ENCODE assay signal across 8 mouse cellular contexts in the genomic region with DNA sequence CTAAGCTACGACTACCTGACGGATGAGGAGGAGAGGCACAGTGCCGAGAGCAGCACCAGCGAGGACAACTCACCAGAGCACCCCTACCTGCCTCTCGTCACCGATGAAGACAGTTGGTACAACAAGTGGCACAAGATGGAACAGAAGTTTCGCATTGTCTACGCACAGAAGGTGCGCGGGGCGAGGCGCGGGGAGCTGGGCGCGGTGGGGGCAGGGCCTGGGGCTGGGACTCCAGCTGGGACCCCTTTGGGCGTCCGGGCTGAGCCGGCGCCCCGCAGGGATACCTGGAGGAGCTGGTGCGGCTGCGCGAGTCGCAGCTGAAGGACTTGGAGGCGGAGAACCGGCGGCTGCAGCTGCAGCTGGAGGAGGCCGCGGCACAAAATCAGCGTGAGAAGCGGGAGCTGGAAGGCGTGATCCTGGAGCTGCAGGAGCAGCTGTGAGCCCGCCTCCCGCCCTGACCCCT. TPM values are rescaled to one million over a fixed set of nuclear protein-coding genes. Genes with fewer than 3 reads are reported as not detected.
DNase-seq lines count a peak whose midpoint lies in the region; ATAC-seq and TF ChIP-seq lines count a peak whose summit lies in the region.

No protein-coding gene starts in this region.

- in situ Hi-C loops in ES-E14 (cut with MboI; ENCODE audit: low sequenced_read_pairs in 2 of 2, unreplicated experiment in 2 of 2): no loop called here

- DNase-seq in heart, postnatal 25 days (ENCODE audit: low spot score): no peak
- no peak for DNase-seq in ES-E14 (ENCODE audit: low read depth, low spot score)
- DNase-seq in embryonic facial prominence, embryonic 10.5 days (ENCODE audit: low spot score): peak; percentile 53
- peak; percentile 46 for DNase-seq in limb, embryonic 11.5 days (ENCODE audit: low spot score)
- no peak for DNase-seq in B cell, adult 2 months
- no peak for DNase-seq in left cerebral cortex, adult 11 months (ENCODE audit: low spot score)

- peaks cover 89% of the 10 kb centered on the region for H3K27me3 ChIP-seq in heart, embryonic 13.5 days (replicated peaks)
- H3K27me3 ChIP-seq in embryonic facial prominence, embryonic 10.5 days (replicated peaks; ENCODE audit: low read depth, poor library complexity, severe bottlenecking): peaks cover 92% of the 10 kb centered on the region
- peaks cover 48% of the 10 kb centered on the region for H3K27me3 ChIP-seq in limb, embryonic 11.5 days (ENCODE audit: control insufficient read depth, insufficient read depth, low read length)
- peaks cover 37% of the 10 kb centered on the region for H3K27me3 ChIP-seq in stomach, embryonic 15.5 days (replicated peaks)

- H3K27ac ChIP-seq in heart, embryonic 13.5 days (replicated peaks): no peak overlapping the region
- H3K27ac ChIP-seq in ES-E14 (ENCODE audit: insufficient read depth, low read depth, low read length, poor library complexity, severe bottlenecking): no peak overlapping the region
- H3K27ac ChIP-seq in embryonic facial prominence, embryonic 10.5 days (replicated peaks): no peak overlapping the region
- no peak overlapping the region for H3K27ac ChIP-seq in limb, embryonic 11.5 days (replicated peaks; ENCODE audit: low read depth, low read length)
- H3K27ac ChIP-seq in stomach, embryonic 15.5 days: no peak overlapping the region

- ATAC-seq in heart, embryonic 13.5 days (ENCODE audit: extremely low read depth, insufficient number of reproducible peaks, low FRiP score, low TSS enrichment): no peak; the same call in 1 of the 2 replicates
- ATAC-seq in limb, embryonic 11.5 days (ENCODE audit: insufficient number of reproducible peaks, low FRiP score, low TSS enrichment, low read depth): no peak
- no peak for ATAC-seq in stomach, embryonic 15.5 days (ENCODE audit: insufficient read depth, low FRiP score, low read depth)

- H3K4me1 ChIP-seq in heart, embryonic 13.5 days: peaks cover 21% of the 10 kb centered on the region
- H3K4me1 ChIP-seq in ES-E14 (ENCODE audit: control insufficient read depth in 2 of 2, insufficient read depth in 2 of 2, low read length in 2 of 2, poor library complexity in 1 of 2): peaks cover 6 to 36% of the 10 kb centered on the region in 2 experiments; a peak in 3 of 4 replicates
- H3K4me1 ChIP-seq in embryonic facial prominence, embryonic 10.5 days: peaks cover 55% of the 10 kb centered on the region
- peaks cover 6% of the 10 kb centered on the region; the same call in 1 of the 2 replicates for H3K4me1 ChIP-seq in limb, embryonic 11.5 days (ENCODE audit: control insufficient read depth, insufficient read depth, low read length)
- H3K4me1 ChIP-seq in stomach, embryonic 15.5 days: peaks cover 21% of the 10 kb centered on the region

- H3K36me3 ChIP-seq in heart, embryonic 13.5 days: peaks cover 26% of the 10 kb centered on the region
- peaks cover 29% of the 10 kb centered on the region for H3K36me3 ChIP-seq in ES-E14 (ENCODE audit: control insufficient read depth, insufficient read depth, low read length, poor library complexity, severe bottlenecking)
- H3K36me3 ChIP-seq in embryonic facial prominence, embryonic 10.5 days (replicated peaks): peaks cover 31% of the 10 kb centered on the region
- H3K36me3 ChIP-seq in limb, embryonic 11.5 days (ENCODE audit: control insufficient read depth, insufficient read depth, low read length): peaks cover 15% of the 10 kb centered on the region
- H3K36me3 ChIP-seq in stomach, embryonic 15.5 days: peaks cover 19% of the 10 kb centered on the region

- peak overlapping the region; percentile 63 for H3K9ac ChIP-seq in heart, embryonic 13.5 days
- H3K9ac ChIP-seq in ES-E14 (ENCODE audit: insufficient read depth, low read depth, low read length, poor library complexity, severe bottlenecking): peak overlapping the region; percentile 34
- 0 out of 2 replicates have a peak overlapping the region, but pooled peaks have one; percentile 22 for H3K9ac ChIP-seq in limb, embryonic 11.5 days (ENCODE audit: low read length)
- no peak overlapping the region for H3K9ac ChIP-seq in stomach, embryonic 15.5 days

- H3K9me3 ChIP-seq in heart, embryonic 13.5 days: no peaks in the 10 kb centered on the region
- no peaks in the 10 kb centered on the region for H3K9me3 ChIP-seq in ES-E14 (ENCODE audit: control insufficient read depth, insufficient read depth, low read depth, low read length)
- H3K9me3 ChIP-seq in embryonic facial prominence, embryonic 10.5 days: no peaks in the 10 kb centered on the region
- no peaks in the 10 kb centered on the region for H3K9me3 ChIP-seq in limb, embryonic 11.5 days (ENCODE audit: control insufficient read depth, low read length)
- H3K9me3 ChIP-seq in stomach, embryonic 15.5 days: no peaks in the 10 kb centered on the region

- intact Hi-C loops in heart, postnatal 25 days (cut with DNase I): no loop called here

- 2% methylated on average over 34 of the region's 34 CpGs for WGBS in heart, embryonic 13.5 days
- 1% methylated on average over 34 of the region's 34 CpGs for WGBS in embryonic facial prominence, embryonic 10.5 days
- under 1% methylated on average over 34 of the region's 34 CpGs for WGBS in limb, embryonic 11.5 days
- WGBS in stomach, embryonic 15.5 days: under 1% methylated on average over 33 of the region's 34 CpGs

- peak overlapping the region; percentile 65 for H3K4me2 ChIP-seq in heart, embryonic 13.5 days
- peak overlapping the region; percentile 47 for H3K4me2 ChIP-seq in limb, embryonic 11.5 days (ENCODE audit: low read depth, severe bottlenecking)
- peak overlapping the region; percentile 59 for H3K4me2 ChIP-seq in stomach, embryonic 15.5 days

- H3K4me3 ChIP-seq in heart, embryonic 13.5 days: peak overlapping the region; percentile 46
- peak overlapping the region; percentile 46 to 51; a peak in 2 of 4 replicates for H3K4me3 ChIP-seq in ES-E14 (ENCODE audit: insufficient read depth in 1 of 2, low read depth in 1 of 2, low read length in 2 of 2, poor library complexity in 1 of 2, severe bottlenecking in 1 of 2)
- H3K4me3 ChIP-seq in embryonic facial prominence, embryonic 10.5 days: peak overlapping the region; percentile 53
- H3K4me3 ChIP-seq in limb, embryonic 11.5 days (ENCODE audit: low read depth, low read length): peak overlapping the region; percentile 24
- H3K4me3 ChIP-seq in stomach, embryonic 15.5 days (replicated peaks): peak overlapping the region; percentile 20

TF ChIP-seq in ES-E14, 5 proteins besides CTCF, POLR2A, EP300 and RAD21:
- no peak for TF ChIP-seq HCFC1 (IDR thresholded peaks at IDR 0.05; ENCODE audit: borderline replicate concordance, insufficient read depth, low read length)
- TF ChIP-seq CHD2 (IDR thresholded peaks at IDR 0.05; ENCODE audit: low read depth, low read length): no peak
- TF ChIP-seq MAFK (IDR thresholded peaks at IDR 0.05; ENCODE audit: insufficient read depth, low read depth, low read length): no peak
- no peak for TF ChIP-seq ZNF384 (IDR thresholded peaks at IDR 0.05; ENCODE audit: low read depth, low read length)
- no peak for TF ChIP-seq ZC3H11A (IDR thresholded peaks at IDR 0.05; ENCODE audit: borderline replicate concordance, low read depth, low read length)

RNA-seq across cellular contexts. Expression of a gene that starts 6.4 kb away (rescaled TPM):
- polyA plus RNA-seq in heart, embryonic 13.5 days (2015; fragmentation: Nextera tagmentation; extraction: Ambion mirVana): 1.1 and 1.7 TPM in 2 replicates
- total RNA-seq in heart, postnatal 25 days (2021): not detected
- 6.7 and 15.9 TPM in 2 replicates for total RNA-seq in ES-E14 (2012; rRNA removed)
- polyA plus RNA-seq in embryonic facial prominence, embryonic 10.5 days (2016; fragmentation: Nextera tagmentation; extraction: Ambion mirVana): 10.0 and 11.9 TPM in 2 replicates
- polyA plus RNA-seq in limb, embryonic 11.5 days (2014; fragmentation: Nextera tagmentation; extraction: Ambion mirVana): 0.57 and 1.0 TPM in 2 replicates
- polyA plus RNA-seq in stomach, embryonic 15.5 days (2015; fragmentation: Nextera tagmentation; extraction: Ambion mirVana): 8.8 and 9.2 TPM in 2 replicates

RNA-seq across cellular contexts. Expression of a gene that starts 8.1 kb away (rescaled TPM):
- polyA plus RNA-seq in heart, embryonic 13.5 days (2015; fragmentation: Nextera tagmentation; extraction: Ambion mirVana): 287 and 294 TPM in 2 replicates
- total RNA-seq in heart, postnatal 25 days (2021): 100 to 1,000 TPM; 163 to 175 TPM
- 152 and 175 TPM in 2 replicates for total RNA-seq in ES-E14 (2012; rRNA removed)
- 229 and 241 TPM in 2 replicates for polyA plus RNA-seq in embryonic facial prominence, embryonic 10.5 days (2016; fragmentation: Nextera tagmentation; extraction: Ambion mirVana)
- polyA plus RNA-seq in limb, embryonic 11.5 days (2014; fragmentation: Nextera tagmentation; extraction: Ambion mirVana): 166 and 180 TPM in 2 replicates
- polyA plus RNA-seq in stomach, embryonic 15.5 days (2015; fragmentation: Nextera tagmentation; extraction: Ambion mirVana): 256 and 259 TPM in 2 replicates

RNA-seq across cellular contexts. Expression of a gene that starts 30.5 kb away (rescaled TPM):
- polyA plus RNA-seq in heart, embryonic 13.5 days (2015; fragmentation: Nextera tagmentation; extraction: Ambion mirVana): 220 and 224 TPM in 2 replicates
- total RNA-seq in heart, postnatal 25 days (2021): 100 to 1,000 TPM; 101 to 104 TPM
- total RNA-seq in ES-E14 (2012; rRNA removed): 81.5 and 154 TPM in 2 replicates
- polyA plus RNA-seq in embryonic facial prominence, embryonic 10.5 days (2016; fragmentation: Nextera tagmentation; extraction: Ambion mirVana): 79.4 and 87.3 TPM in 2 replicates
- polyA plus RNA-seq in limb, embryonic 11.5 days (2014; fragmentation: Nextera tagmentation; extraction: Ambion mirVana): 58.8 and 60.5 TPM in 2 replicates
- 155 and 161 TPM in 2 replicates for polyA plus RNA-seq in stomach, embryonic 15.5 days (2015; fragmentation: Nextera tagmentation; extraction: Ambion mirVana)

RNA-seq across cellular contexts. Expression of a gene that starts 33.6 kb away (rescaled TPM):
- polyA plus RNA-seq in heart, embryonic 13.5 days (2015; fragmentation: Nextera tagmentation; extraction: Ambion mirVana): 47.2 and 59.5 TPM in 2 replicates
- 1 to 10 TPM; 5.3 to 9.5 TPM for total RNA-seq in heart, postnatal 25 days (2021)
- total RNA-seq in ES-E14 (2012; rRNA removed): 0.18 and 0.21 TPM in 2 replicates
- polyA plus RNA-seq in embryonic facial prominence, embryonic 10.5 days (2016; fragmentation: Nextera tagmentation; extraction: Ambion mirVana): 29.7 and 33.8 TPM in 2 replicates
- 20.4 and 24.6 TPM in 2 replicates for polyA plus RNA-seq in limb, embryonic 11.5 days (2014; fragmentation: Nextera tagmentation; extraction: Ambion mirVana)
- 31.8 and 68.8 TPM in 2 replicates for polyA plus RNA-seq in stomach, embryonic 15.5 days (2015; fragmentation: Nextera tagmentation; extraction: Ambion mirVana)

RNA-seq across cellular contexts. Expression of a gene that starts 47.8 kb away (rescaled TPM):
- polyA plus RNA-seq in heart, embryonic 13.5 days (2015; fragmentation: Nextera tagmentation; extraction: Ambion mirVana): 2.8 and 2.9 TPM in 2 replicates
- total RNA-seq in heart, postnatal 25 days (2021): 1 to 10 TPM; 5.8 to 6.5 TPM
- total RNA-seq in ES-E14 (2012; rRNA removed): 6.7 and 13.1 TPM in 2 replicates
- polyA plus RNA-seq in embryonic facial prominence, embryonic 10.5 days (2016; fragmentation: Nextera tagmentation; extraction: Ambion mirVana): 3.4 and 3.7 TPM in 2 replicates
- 5.5 and 7.9 TPM in 2 replicates for polyA plus RNA-seq in limb, embryonic 11.5 days (2014; fragmentation: Nextera tagmentation; extraction: Ambion mirVana)
- polyA plus RNA-seq in stomach, embryonic 15.5 days (2015; fragmentation: Nextera tagmentation; extraction: Ambion mirVana): 5.5 and 6.1 TPM in 2 replicates

Comparison
In these comparisons a context has a peak if more than half of its experiments do, and no peak if none do; other contexts are left out.
1. DNase-seq: peak in embryonic facial prominence, embryonic 10.5 days (single experiment) and limb, embryonic 11.5 days (single experiment); none in heart, postnatal 25 days (single experiment), ES-E14 (single experiment), B cell, adult 2 months (0 of 2) and left cerebral cortex, adult 11 months (single experiment).
2. Peak in every context shown above with its lines, with median percentiles within 50 percentile points of each other: H3K4me2 ChIP-seq and H3K4me3 ChIP-seq.